Mouse (Mus musculus): ENCODE results near the gene Raver1. TPM values are rescaled to one million over a fixed set of nuclear protein-coding genes. Genes with fewer than 3 reads are reported as not detected.

Raver1 gene
- 20.6 TPM for polyA plus RNA-seq (2015; fragmentation: Illumina TruSeq; extraction: RNeasy Lipid Tissue Mini Kit (QIAGEN cat#74804); ENCODE audit: low read depth, low replicate concordance)

DNA sequence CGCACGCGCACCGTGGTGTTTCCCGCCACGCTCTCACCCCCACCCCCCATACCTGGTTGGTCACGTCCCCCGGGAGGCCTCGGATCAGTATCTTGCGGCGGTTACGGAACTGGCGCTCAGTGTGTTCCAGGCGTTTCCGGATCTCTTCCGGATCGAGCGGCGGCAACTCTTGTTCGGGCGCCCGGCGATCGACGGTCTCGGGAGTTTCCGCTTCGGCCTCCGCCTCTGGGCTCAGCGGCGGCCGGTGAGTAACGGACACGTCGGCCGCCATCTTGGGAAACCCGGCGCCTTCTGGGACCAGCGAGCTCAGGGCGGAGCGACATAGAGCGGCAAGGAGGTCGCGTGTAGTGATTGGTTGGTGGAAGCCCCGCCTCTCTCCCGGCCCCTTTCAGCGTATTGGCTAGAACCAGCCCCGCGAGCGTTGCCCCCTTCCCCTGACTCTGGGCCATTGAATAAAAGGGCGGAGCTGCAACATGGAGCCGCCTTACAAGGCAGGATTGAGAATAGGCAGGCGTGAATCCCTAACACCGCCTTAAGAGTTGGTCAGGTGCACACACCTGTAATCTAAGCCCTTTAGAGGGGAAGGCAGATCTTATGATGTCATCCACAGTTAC, at the start of gene Raver1, which contains the start of gene Gm38431:
Gene Raver1 (minus strand): TSS at position 302 of the 614 bp plus-strand sequence.
Gene Gm38431 (minus strand): TSS at position 291 of the 614 bp plus-strand sequence.

GRCm38 (mm10) chr9:21131059-21131956, 39.5 kb upstream of the Raver1 start, which contains the start of gene Tyk2:
Tyk2 (minus strand) TSS chr9:21131243.

GRCm38 (mm10) chr9:21073044-21073840, 18.6 kb downstream of the Raver1 start, which contains the start of the genes Gm49373 and Fdx1l:
Gm49373 (minus strand) TSS chr9:21073096.
Fdx1l (minus strand) TSS chr9:21073614.

DNA sequence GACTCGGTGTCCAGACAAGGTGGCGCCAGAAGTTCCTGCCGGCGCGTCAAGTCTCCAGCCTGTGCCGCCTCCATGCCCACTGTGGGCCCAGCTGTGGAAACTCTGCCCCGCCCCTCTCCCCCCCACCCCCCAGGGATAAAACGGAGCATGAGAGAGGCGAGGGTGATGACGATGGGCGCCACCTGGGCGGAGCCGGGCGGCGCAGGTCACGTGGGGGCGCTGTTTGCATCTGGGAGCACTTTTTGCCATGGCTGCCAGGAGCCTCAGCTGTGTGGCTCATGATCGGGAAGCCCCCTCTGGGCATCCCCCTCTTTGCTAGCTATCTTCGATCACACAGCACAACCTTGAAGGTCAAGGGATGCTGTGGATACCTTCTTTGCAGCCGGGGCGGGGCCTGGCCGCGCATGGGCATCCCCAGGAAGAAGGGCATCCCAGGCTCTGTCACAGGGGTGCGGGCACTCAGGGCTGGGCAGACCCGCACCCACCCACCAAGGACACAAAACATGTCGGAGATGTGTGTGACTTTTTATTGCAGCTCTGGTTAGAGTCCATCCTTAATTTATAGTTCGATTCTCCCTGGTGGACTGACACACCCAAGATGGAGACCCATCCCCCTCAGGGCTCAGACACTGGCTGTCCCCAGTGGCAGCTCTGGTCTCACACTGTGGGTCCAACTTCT, 24.7 kb downstream of the Raver1 start, which contains the start of gene Zglp1:
Gene Zglp1 (minus strand): TSS at position 88 of the 679 bp plus-strand sequence.

GRCm38 (mm10) chr9:21031896-21032351, 59.9 kb downstream of the Raver1 start, which contains the start of gene Icam5:
Icam5 (plus strand) TSS chr9:21032073.

GRCm38 (mm10) chr9:21029291-21030054, 62.3 kb downstream of the Raver1 start, which contains the start of gene Icam4:
Icam4 (plus strand) TSS chr9:21029373.

Other genes starting within 250 kb of the Raver1 start
- 87.5 TPM for gene A230050P20Rik, start 223.4 kb downstream of the Raver1 start, polyA plus RNA-seq (2015; fragmentation: Illumina TruSeq; extraction: RNeasy Lipid Tissue Mini Kit (QIAGEN cat#74804); ENCODE audit: low read depth, low replicate concordance)
- 11.2 TPM for gene Angptl6, start 212.3 kb downstream of the Raver1 start, polyA plus RNA-seq (2015; fragmentation: Illumina TruSeq; extraction: RNeasy Lipid Tissue Mini Kit (QIAGEN cat#74804); ENCODE audit: low read depth, low replicate concordance)
- 20.5 TPM for gene Ppan, start 203.8 kb downstream of the Raver1 start, polyA plus RNA-seq (2015; fragmentation: Illumina TruSeq; extraction: RNeasy Lipid Tissue Mini Kit (QIAGEN cat#74804); ENCODE audit: low read depth, low replicate concordance)
- gene Eif3g, start 193.4 kb downstream of the Raver1 start, polyA plus RNA-seq (2015; fragmentation: Illumina TruSeq; extraction: RNeasy Lipid Tissue Mini Kit (QIAGEN cat#74804); ENCODE audit: low read depth, low replicate concordance): 131 TPM
- gene Dnmt1, start 132.1 kb downstream of the Raver1 start, polyA plus RNA-seq (2015; fragmentation: Illumina TruSeq; extraction: RNeasy Lipid Tissue Mini Kit (QIAGEN cat#74804); ENCODE audit: low read depth, low replicate concordance): 23.5 TPM
- 1.8 TPM for gene S1pr2, start 115.2 kb downstream of the Raver1 start, polyA plus RNA-seq (2015; fragmentation: Illumina TruSeq; extraction: RNeasy Lipid Tissue Mini Kit (QIAGEN cat#74804); ENCODE audit: low read depth, low replicate concordance)
- gene Mrpl4, start 89.3 kb downstream of the Raver1 start, polyA plus RNA-seq (2015; fragmentation: Illumina TruSeq; extraction: RNeasy Lipid Tissue Mini Kit (QIAGEN cat#74804); ENCODE audit: low read depth, low replicate concordance): 70.1 TPM
- 1.8 TPM for gene Icam1, start 76.0 kb downstream of the Raver1 start, polyA plus RNA-seq (2015; fragmentation: Illumina TruSeq; extraction: RNeasy Lipid Tissue Mini Kit (QIAGEN cat#74804); ENCODE audit: low read depth, low replicate concordance)
- 1.9 TPM for gene Icam4, start 62.6 kb downstream of the Raver1 start, polyA plus RNA-seq (2015; fragmentation: Illumina TruSeq; extraction: RNeasy Lipid Tissue Mini Kit (QIAGEN cat#74804); ENCODE audit: low read depth, low replicate concordance)
- gene Icam5, start 59.9 kb downstream of the Raver1 start, polyA plus RNA-seq (2015; fragmentation: Illumina TruSeq; extraction: RNeasy Lipid Tissue Mini Kit (QIAGEN cat#74804); ENCODE audit: low read depth, low replicate concordance): 111 TPM
- gene Zglp1, start 24.9 kb downstream of the Raver1 start, polyA plus RNA-seq (2015; fragmentation: Illumina TruSeq; extraction: RNeasy Lipid Tissue Mini Kit (QIAGEN cat#74804); ENCODE audit: low read depth, low replicate concordance): not detected
- gene Gm49373, start 18.9 kb downstream of the Raver1 start, polyA plus RNA-seq (2015; fragmentation: Illumina TruSeq; extraction: RNeasy Lipid Tissue Mini Kit (QIAGEN cat#74804); ENCODE audit: low read depth, low replicate concordance): 1.4 TPM
- 105 TPM for gene Fdx1l, start 18.4 kb downstream of the Raver1 start, polyA plus RNA-seq (2015; fragmentation: Illumina TruSeq; extraction: RNeasy Lipid Tissue Mini Kit (QIAGEN cat#74804); ENCODE audit: low read depth, low replicate concordance)
- 0.58 TPM for gene Gm38431, start within 50 bp of the Raver1 start, polyA plus RNA-seq (2015; fragmentation: Illumina TruSeq; extraction: RNeasy Lipid Tissue Mini Kit (QIAGEN cat#74804); ENCODE audit: low read depth, low replicate concordance)
- 8.4 TPM for gene Tyk2, start 39.2 kb upstream of the Raver1 start, polyA plus RNA-seq (2015; fragmentation: Illumina TruSeq; extraction: RNeasy Lipid Tissue Mini Kit (QIAGEN cat#74804); ENCODE audit: low read depth, low replicate concordance)
- 183 TPM for gene Cdc37, start 58.0 kb upstream of the Raver1 start, polyA plus RNA-seq (2015; fragmentation: Illumina TruSeq; extraction: RNeasy Lipid Tissue Mini Kit (QIAGEN cat#74804); ENCODE audit: low read depth, low replicate concordance)
- gene Pde4a, start 73.7 kb upstream of the Raver1 start, polyA plus RNA-seq (2015; fragmentation: Illumina TruSeq; extraction: RNeasy Lipid Tissue Mini Kit (QIAGEN cat#74804); ENCODE audit: low read depth, low replicate concordance): 61.8 TPM
- gene Keap1, start 147.4 kb upstream of the Raver1 start, polyA plus RNA-seq (2015; fragmentation: Illumina TruSeq; extraction: RNeasy Lipid Tissue Mini Kit (QIAGEN cat#74804); ENCODE audit: low read depth, low replicate concordance): 44.7 TPM
- gene S1pr5, start 156.4 kb upstream of the Raver1 start, polyA plus RNA-seq (2015; fragmentation: Illumina TruSeq; extraction: RNeasy Lipid Tissue Mini Kit (QIAGEN cat#74804); ENCODE audit: low read depth, low replicate concordance): 15.2 TPM
- 43.8 TPM for gene Atg4d, start 173.3 kb upstream of the Raver1 start, polyA plus RNA-seq (2015; fragmentation: Illumina TruSeq; extraction: RNeasy Lipid Tissue Mini Kit (QIAGEN cat#74804); ENCODE audit: low read depth, low replicate concordance)
- gene Kri1, start 196.0 kb upstream of the Raver1 start, polyA plus RNA-seq (2015; fragmentation: Illumina TruSeq; extraction: RNeasy Lipid Tissue Mini Kit (QIAGEN cat#74804); ENCODE audit: low read depth, low replicate concordance): 32.4 TPM
- 74.0 TPM for gene Cdkn2d, start 199.4 kb upstream of the Raver1 start, polyA plus RNA-seq (2015; fragmentation: Illumina TruSeq; extraction: RNeasy Lipid Tissue Mini Kit (QIAGEN cat#74804); ENCODE audit: low read depth, low replicate concordance)
- 1.8 TPM for gene Ap1m2, start 220.3 kb upstream of the Raver1 start, polyA plus RNA-seq (2015; fragmentation: Illumina TruSeq; extraction: RNeasy Lipid Tissue Mini Kit (QIAGEN cat#74804); ENCODE audit: low read depth, low replicate concordance)
- gene Slc44a2, start 228.7 kb upstream of the Raver1 start, polyA plus RNA-seq (2015; fragmentation: Illumina TruSeq; extraction: RNeasy Lipid Tissue Mini Kit (QIAGEN cat#74804); ENCODE audit: low read depth, low replicate concordance): 41.5 TPM